Mouse (Mus musculus): ENCODE data around the gene Cdr2l. TPM values are rescaled to one million over a fixed set of nuclear protein-coding genes. Genes with fewer than 3 reads are reported as not detected.
A peak's percentile ranks its signal among the peaks of the same experiment; 100 is the strongest.

The Cdr2l gene
- total and polyA plus RNA-seq, 2 experiments from 2014 or later = 18.8 to 70.8 TPM

DNA sequence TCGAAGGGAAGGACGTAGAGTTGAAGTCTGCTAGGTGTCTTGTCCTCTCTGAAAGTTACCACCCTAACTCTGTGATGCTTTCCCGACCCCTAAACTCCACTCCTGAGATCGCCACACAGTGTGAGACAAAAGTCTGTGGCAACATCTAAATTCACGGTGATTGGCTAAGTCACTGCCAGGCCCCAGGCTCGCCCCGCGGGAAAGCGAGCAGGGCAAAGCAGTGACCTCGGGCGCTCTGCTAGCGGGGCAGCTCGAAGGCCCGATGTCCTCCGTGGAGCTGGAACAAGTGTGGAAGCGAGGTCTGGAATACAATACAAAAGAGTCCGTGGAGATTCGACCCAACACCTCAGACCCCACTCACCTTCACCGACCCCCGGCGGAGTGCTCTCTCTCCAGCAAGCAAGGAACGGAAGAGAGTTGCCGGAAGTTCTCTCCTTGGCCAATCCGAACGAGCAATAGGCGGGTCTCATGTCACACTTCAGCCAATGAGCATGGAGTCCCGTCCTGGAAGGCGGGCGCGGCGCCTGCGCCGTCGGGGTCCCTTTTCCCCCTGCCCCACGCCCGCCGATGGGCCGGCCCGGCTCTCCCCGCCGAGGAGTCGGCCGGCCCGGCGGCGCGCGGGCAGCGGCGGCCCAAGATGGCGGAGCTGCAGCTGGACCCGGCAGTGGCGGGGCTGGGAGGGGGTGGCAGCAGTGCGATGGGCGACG lies 38.0 kb downstream of the Cdr2l start, which contains the start of the genes Atp5h and Kctd2:
Gene Atp5h, minus strand, starts transcription at position 432 of the 707 bp plus-strand sequence.
Gene Kctd2, plus strand, starts transcription at position 598 of the 707 bp plus-strand sequence.
- peaks cover 20% of the 10 kb centered on the region for H3K36me3 ChIP-seq (ENCODE audit: insufficient read depth, low read length)

GRCm38 (mm10) chr11:115420336-115421190 lies 38.8 kb downstream of the Cdr2l start:
- Histone ChIP-seq H3K36me3 (ENCODE audit: insufficient read depth, low read length) (peaks cover 20% of the 10 kb centered on the region), H3K4me2 (ENCODE audit: low read depth, low read length) (peak overlapping the region; percentile 84), H3K4me1 (ENCODE audit: insufficient read depth, low read length) (peaks cover 16% of the 10 kb centered on the region), H3K4me3 (ENCODE audit: low read length) (peak overlapping the region; percentile 93), H3K9me3 (ENCODE audit: low read length) (no peaks in the 10 kb centered on the region), H3K27me3 (ENCODE audit: insufficient read depth, low read length) (no peaks in the 10 kb centered on the region), H3K9ac (replicated peaks; ENCODE audit: low read length) (peak overlapping the region; percentile 96), H3K27ac (peak overlapping the region; percentile 90)
- peak; percentile 25; the same call in 1 of the 2 replicates for TF ChIP-seq CTCF (IDR thresholded peaks at IDR 0.05; ENCODE audit: low read depth)
- peak; percentile 73 for DNase-seq (ENCODE audit: low spot score)
- peak; percentile 73 for ATAC-seq
- 1% methylated on average over 45 of the region's 45 CpGs for WGBS

More for the DNA sequence above, 38.0 kb downstream of the Cdr2l start, which contains the start of the genes Atp5h and Kctd2:
- peak within 1 kb of the TSS; percentile 93 for H3K4me3 ChIP-seq (ENCODE audit: low read length)
- H3K27me3 ChIP-seq (ENCODE audit: insufficient read depth, low read length) = no peaks in the 10 kb centered on the region
- no peak for TF ChIP-seq CTCF (IDR thresholded peaks at IDR 0.05; ENCODE audit: low read depth)
- peak within 1 kb of the TSS; percentile 84 for H3K4me2 ChIP-seq (ENCODE audit: low read depth, low read length)
- DNase-seq (ENCODE audit: low spot score) = peak; percentile 99
- H3K27ac ChIP-seq = peak within 1 kb of the TSS; percentile 90
- peak; percentile 98 for ATAC-seq
- WGBS = under 1% methylated on average over 54 of the region's 56 CpGs
- peaks cover 16% of the 10 kb centered on the region for H3K4me1 ChIP-seq (ENCODE audit: insufficient read depth, low read length)
- peak within 1 kb of the TSS; percentile 96 for H3K9ac ChIP-seq (replicated peaks; ENCODE audit: low read length)
- H3K9me3 ChIP-seq (ENCODE audit: low read length) = no peaks in the 10 kb centered on the region

DNA sequence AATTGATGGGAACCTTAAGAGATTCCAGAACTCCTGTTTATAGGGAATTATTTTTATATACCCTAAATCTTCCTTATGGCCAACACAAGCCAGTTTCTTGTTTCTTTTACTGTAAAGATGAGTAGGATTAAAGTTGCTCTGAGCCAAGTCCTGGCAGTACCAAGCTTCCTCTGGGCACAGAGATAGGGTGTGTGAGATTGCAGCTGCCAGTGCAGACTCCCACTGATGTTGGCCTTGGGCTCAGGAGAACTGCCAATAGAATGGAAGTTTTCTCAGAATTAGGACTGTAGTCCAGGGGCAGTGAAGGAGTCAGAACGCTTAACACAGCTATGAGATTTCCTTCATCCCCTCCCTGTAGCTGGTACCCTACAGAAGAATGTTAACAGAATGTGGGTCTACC lies 39.6 kb downstream of the Cdr2l start:
- peaks cover 16% of the 10 kb centered on the region for H3K4me1 ChIP-seq (ENCODE audit: insufficient read depth, low read length)
- WGBS = 27% methylated on average over 1 of the region's 1 CpGs
- ATAC-seq (no peak), DNase-seq (ENCODE audit: low spot score) (no peak)
- peak overlapping the region; percentile 84 for H3K4me2 ChIP-seq (ENCODE audit: low read depth, low read length)
- peaks cover 22% of the 10 kb centered on the region for H3K36me3 ChIP-seq (ENCODE audit: insufficient read depth, low read length)
- no peaks in the 10 kb centered on the region for H3K27me3 ChIP-seq (ENCODE audit: insufficient read depth, low read length)
- H3K27ac ChIP-seq = peak overlapping the region; percentile 90; the same call in 1 of the 2 replicates
- H3K4me3 ChIP-seq (ENCODE audit: low read length) = peak overlapping the region; percentile 93
- no peak overlapping the region for H3K9ac ChIP-seq (replicated peaks; ENCODE audit: low read length)
- no peaks in the 10 kb centered on the region for H3K9me3 ChIP-seq (ENCODE audit: low read length)
- TF ChIP-seq CTCF (IDR thresholded peaks at IDR 0.05; ENCODE audit: low read depth) = no peak

DNA sequence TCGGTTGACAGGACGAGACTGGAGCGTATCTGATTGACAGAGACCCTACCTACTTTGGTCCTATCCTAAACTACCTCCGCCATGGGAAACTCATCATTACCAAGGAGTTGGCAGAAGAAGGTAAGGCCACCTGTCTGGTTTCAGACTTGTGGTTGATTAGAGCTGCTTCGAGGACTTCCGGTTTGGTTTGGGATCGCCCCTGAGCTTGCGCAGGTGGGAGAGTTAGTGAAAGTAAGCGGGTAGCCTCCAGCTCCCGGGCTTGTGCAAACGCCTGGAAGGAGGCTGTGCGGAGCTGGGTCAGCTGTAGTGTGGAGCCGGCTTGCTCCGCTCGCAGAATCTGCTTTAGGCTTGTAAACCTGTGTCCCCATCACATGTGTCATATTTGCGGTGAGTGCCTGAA lies 40.3 kb downstream of the Cdr2l start:
- TF ChIP-seq CTCF (IDR thresholded peaks at IDR 0.05; ENCODE audit: low read depth) = no peak
- Histone ChIP-seq H3K36me3 (ENCODE audit: insufficient read depth, low read length) (peaks cover 21% of the 10 kb centered on the region), H3K4me2 (ENCODE audit: low read depth, low read length) (peak overlapping the region; percentile 84; the same call in 1 of the 2 replicates), H3K27ac (no peak overlapping the region), H3K4me1 (ENCODE audit: insufficient read depth, low read length) (peaks cover 16% of the 10 kb centered on the region), H3K9me3 (ENCODE audit: low read length) (no peaks in the 10 kb centered on the region), H3K27me3 (ENCODE audit: insufficient read depth, low read length) (no peaks in the 10 kb centered on the region), H3K9ac (replicated peaks; ENCODE audit: low read length) (no peak overlapping the region), H3K4me3 (ENCODE audit: low read length) (no peak overlapping the region)
- 94% methylated on average over 16 of the region's 16 CpGs for WGBS
- ATAC-seq (no peak), DNase-seq (ENCODE audit: low spot score) (no peak)

DNA sequence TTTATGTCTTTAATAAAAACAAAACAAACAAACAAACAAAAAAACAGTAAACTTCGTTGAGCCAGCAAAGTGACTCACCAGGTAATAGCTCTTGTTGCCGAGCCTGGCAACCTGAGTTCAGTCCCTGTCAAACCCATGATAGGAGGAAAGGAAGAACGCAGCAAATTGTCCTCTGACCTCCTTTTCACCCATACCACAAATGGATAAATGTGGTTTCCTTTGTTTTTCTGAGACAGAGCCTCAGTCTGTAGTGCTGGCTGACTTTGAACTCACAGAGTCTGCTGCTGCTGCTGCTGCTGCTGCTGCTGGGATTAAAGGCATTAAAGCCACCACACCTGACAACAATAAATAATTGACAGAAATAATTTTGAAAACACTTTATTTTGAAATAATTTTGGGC lies 41.4 kb downstream of the Cdr2l start:
- TF ChIP-seq CTCF (IDR thresholded peaks at IDR 0.05; ENCODE audit: low read depth) = no peak
- no peaks in the 10 kb centered on the region for H3K9me3 ChIP-seq (ENCODE audit: low read length)
- H3K4me2 ChIP-seq (ENCODE audit: low read depth, low read length) = no peak overlapping the region
- H3K27ac ChIP-seq = no peak overlapping the region
- H3K27me3 ChIP-seq (ENCODE audit: insufficient read depth, low read length) = no peaks in the 10 kb centered on the region
- peaks cover 16% of the 10 kb centered on the region for H3K4me1 ChIP-seq (ENCODE audit: insufficient read depth, low read length)
- H3K4me3 ChIP-seq (ENCODE audit: low read length) = no peak overlapping the region
- 87% methylated on average over 3 of the region's 3 CpGs for WGBS
- H3K9ac ChIP-seq (replicated peaks; ENCODE audit: low read length) = no peak overlapping the region
- DNase-seq (ENCODE audit: low spot score) (no peak), ATAC-seq (no peak)
- peaks cover 17% of the 10 kb centered on the region; the same call in 1 of the 2 replicates for H3K36me3 ChIP-seq (ENCODE audit: insufficient read depth, low read length)

GRCm38 (mm10) chr11:115424666-115425065 lies 43.0 kb downstream of the Cdr2l start:
- H3K4me3 ChIP-seq (ENCODE audit: low read length) = no peak overlapping the region
- no peak for ATAC-seq
- H3K9me3 ChIP-seq (ENCODE audit: low read length) = no peaks in the 10 kb centered on the region
- 91% methylated on average over 7 of the region's 7 CpGs for WGBS
- H3K27me3 ChIP-seq (ENCODE audit: insufficient read depth, low read length) = no peaks in the 10 kb centered on the region
- peaks cover 6% of the 10 kb centered on the region for H3K4me1 ChIP-seq (ENCODE audit: insufficient read depth, low read length)
- peaks cover 23% of the 10 kb centered on the region for H3K36me3 ChIP-seq (ENCODE audit: insufficient read depth, low read length)
- no peak for DNase-seq (ENCODE audit: low spot score)
- TF ChIP-seq CTCF (IDR thresholded peaks at IDR 0.05; ENCODE audit: low read depth) = no peak
- H3K27ac ChIP-seq = no peak overlapping the region
- no peak overlapping the region for H3K4me2 ChIP-seq (ENCODE audit: low read depth, low read length)
- no peak overlapping the region for H3K9ac ChIP-seq (replicated peaks; ENCODE audit: low read length)
